Mouse (Mus musculus): Measurements from ENCODE around the gene Zfp536.

Gene Zfp536

GRCm38 (mm10) chr7:37473311-37474084, 299.9 kb downstream of the Zfp536 start:
- DNase-seq (ENCODE audit: low spot score in 2 of 2) = no peak

- no peak for DNase-seq (ENCODE audit: low spot score in 2 of 2)
Measured at GRCm38 (mm10) chr7:37471726-37472125, 301.7 kb downstream of the Zfp536 start.

GRCm38 (mm10) chr7:37466477-37467243, 306.8 kb downstream of the Zfp536 start:
- no peak for DNase-seq (ENCODE audit: low spot score in 2 of 2)

GRCm38 (mm10) chr7:37464186-37464721, 309.2 kb downstream of the Zfp536 start:
- no peak for DNase-seq (ENCODE audit: low spot score in 2 of 2)

GRCm38 (mm10) chr7:37447523-37447922, 325.9 kb downstream of the Zfp536 start:
- no peak for DNase-seq (ENCODE audit: low spot score in 2 of 2)

GRCm38 (mm10) chr7:37439912-37440311, 333.5 kb downstream of the Zfp536 start:
- DNase-seq (ENCODE audit: low spot score in 2 of 2) = no peak

- DNase-seq (ENCODE audit: low spot score in 2 of 2) = no peak
Measured at GRCm38 (mm10) chr7:37439117-37439844, 334.2 kb downstream of the Zfp536 start.

GRCm38 (mm10) chr7:37437887-37438286, 335.6 kb downstream of the Zfp536 start:
- no peak for DNase-seq (ENCODE audit: low spot score in 2 of 2)

- DNase-seq (ENCODE audit: low spot score in 2 of 2) = no peak
Measured at GRCm38 (mm10) chr7:37433156-37433555, 340.3 kb downstream of the Zfp536 start.

- DNase-seq (ENCODE audit: low spot score in 2 of 2) = no peak
Measured at GRCm38 (mm10) chr7:37431471-37431870, 342.0 kb downstream of the Zfp536 start.

GRCm38 (mm10) chr7:37426061-37426460, 347.4 kb downstream of the Zfp536 start:
- DNase-seq (ENCODE audit: low spot score in 2 of 2) = no peak

GRCm38 (mm10) chr7:37422966-37423365, 350.5 kb downstream of the Zfp536 start:
- DNase-seq (ENCODE audit: low spot score in 2 of 2) = no peak
